Mouse (Mus musculus) embryonic facial prominence, embryonic 12.5 days (tissue): ENCODE data around the gene Etv4. TPM values are rescaled to one million over a fixed set of nuclear protein-coding genes. Genes with fewer than 3 reads are reported as not detected.

Experiments
- ATAC-seq: fragments of 200-750 bp; cut with Nextera tagmentation; 2 replicates; pipeline ENCODE4 v1.8.0; 2017; ENCODE audit not compliant: insufficient number of reproducible peaks, insufficient read depth, low FRiP score, low TSS enrichment
- H3K27ac ChIP-seq: fragments of 300-500 bp; sonication (generic); 2 replicates; pipeline ENCODE4 v1.5.1; 2016; ENCODE audit warnings: mild to moderate bottlenecking
- H3K27me3 ChIP-seq: fragments of 300-500 bp; sonication (generic); 2 replicates; pipeline ENCODE4 v1.6.1; 2016; ENCODE audit warnings: mild to moderate bottlenecking, moderate library complexity
- H3K36me3 ChIP-seq: fragments of 300-500 bp; sonication (generic); 2 replicates; pipeline ENCODE4 v1.6.1; 2016; ENCODE audit warnings: mild to moderate bottlenecking
- H3K4me1 ChIP-seq: fragments of 300-500 bp; sonication (generic); 2 replicates; pipeline ENCODE4 v1.6.1; 2016
- H3K4me2 ChIP-seq: fragments of 300-500 bp; sonication (generic); replicated peaks from 2 replicates; pipeline ENCODE4 v1.6.1; 2016; ENCODE audit warnings: mild to moderate bottlenecking, moderate library complexity
- H3K4me3 ChIP-seq: fragments of 300-500 bp; sonication (generic); 2 replicates; pipeline ENCODE4 v1.5.1; 2016; ENCODE audit warnings: mild to moderate bottlenecking
- H3K9ac ChIP-seq: fragments of 300-500 bp; sonication (generic); 2 replicates; pipeline ENCODE4 v1.6.1; 2016; ENCODE audit warnings: mild to moderate bottlenecking, moderate library complexity
- H3K9me3 ChIP-seq: fragments of 300-500 bp; sonication (generic); 2 replicates; pipeline ENCODE4 v1.6.1; 2016; ENCODE audit warnings: mild to moderate bottlenecking, moderate library complexity
- WGBS: fragments of 180-500 bp; shearing (Covaris S2); methylation state at CpG from one replicate; pipeline ENCODE4 v1.1.7; 2016; 5-methylcytosine and 5-hydroxymethylcytosine counted together
- polyA plus RNA-seq: library from polyadenylated mRNA; unstranded; fragments of >200 nt; fragmentation: Nextera tagmentation; extraction: Ambion mirVana; gene quantifications from 2 replicates; pipeline ENCODE4 v1.2.1, GENCODE M21; 2016

Etv4 gene
- polyA plus RNA-seq, 1 experiment from 2014 or later, result 17.0 TPM

GRCm38 (mm10) chr11:101759530-101759929 is 25.6 kb downstream of the Etv4 start:
- ATAC-seq, result no peak
- H3K4me2 ChIP-seq, result no peak overlapping the region
- H3K9ac ChIP-seq, result no peak overlapping the region
- no peak overlapping the region for H3K4me3 ChIP-seq
- H3K9me3 ChIP-seq, result no peaks in the 10 kb centered on the region
- over 99% methylated on average over 3 of the region's 3 CpGs for WGBS
- H3K36me3 ChIP-seq, result peaks cover 76% of the 10 kb centered on the region
- H3K27me3 ChIP-seq, result no peaks in the 10 kb centered on the region
- H3K27ac ChIP-seq, result no peak overlapping the region
- H3K4me1 ChIP-seq, result no peaks in the 10 kb centered on the region

GRCm38 (mm10) chr11:101758431-101758830 is 26.7 kb downstream of the Etv4 start:
- Histone ChIP-seq H3K27me3 (no peaks in the 10 kb centered on the region), H3K9ac (no peak overlapping the region), H3K36me3 (peaks cover 79% of the 10 kb centered on the region), H3K4me1 (no peaks in the 10 kb centered on the region), H3K27ac (no peak overlapping the region), H3K9me3 (no peaks in the 10 kb centered on the region), H3K4me3 (no peak overlapping the region), H3K4me2 (no peak overlapping the region)
- ATAC-seq, result no peak
- WGBS, result 82% methylated on average over 5 of the region's 5 CpGs

- 91% methylated on average over 8 of the region's 8 CpGs for WGBS
These were observed 27.8 kb downstream of the Etv4 start for GRCm38 (mm10) chr11:101757366-101757765.

GRCm38 (mm10) chr11:101756616-101757015 is 28.6 kb downstream of the Etv4 start:
- Histone ChIP-seq H3K27ac (no peak overlapping the region), H3K4me1 (no peaks in the 10 kb centered on the region), H3K4me3 (no peak overlapping the region), H3K9me3 (no peaks in the 10 kb centered on the region), H3K27me3 (no peaks in the 10 kb centered on the region), H3K4me2 (no peak overlapping the region), H3K36me3 (peaks cover 85% of the 10 kb centered on the region), H3K9ac (no peak overlapping the region)
- no peak for ATAC-seq
- WGBS, result 92% methylated on average over 8 of the region's 8 CpGs

More at GRCm38 (mm10) chr11:101757366-101757765, 27.8 kb downstream of the Etv4 start:
- H3K4me2 ChIP-seq, result no peak overlapping the region
- H3K9me3 ChIP-seq, result no peaks in the 10 kb centered on the region
- no peak for ATAC-seq
- no peak overlapping the region for H3K27ac ChIP-seq
- H3K4me3 ChIP-seq, result no peak overlapping the region
- H3K36me3 ChIP-seq, result peaks cover 85% of the 10 kb centered on the region
- H3K9ac ChIP-seq, result no peak overlapping the region; the same call in 1 of the 2 replicates
- no peaks in the 10 kb centered on the region for H3K4me1 ChIP-seq
- no peaks in the 10 kb centered on the region for H3K27me3 ChIP-seq

GRCm38 (mm10) chr11:101733596-101733995 is 51.6 kb downstream of the Etv4 start:
- no peaks in the 10 kb centered on the region for H3K9me3 ChIP-seq
- peaks cover 35% of the 10 kb centered on the region for H3K36me3 ChIP-seq
- no peak overlapping the region for H3K27ac ChIP-seq
- H3K4me1 ChIP-seq, result peaks cover 5% of the 10 kb centered on the region
- no peak for ATAC-seq
- 34% methylated on average over 9 of the region's 9 CpGs for WGBS
- peak overlapping the region; percentile 82 for H3K4me3 ChIP-seq
- peak overlapping the region; percentile 92 for H3K4me2 ChIP-seq
- H3K9ac ChIP-seq, result peak overlapping the region; percentile 77
- H3K27me3 ChIP-seq, result no peaks in the 10 kb centered on the region

GRCm38 (mm10) chr11:101732518-101733440 is 52.4 kb downstream of the Etv4 start, which contains the start of gene Dhx8:
TSS of gene Dhx8 (plus strand) at chr11:101732919.
- peak; percentile 95 for ATAC-seq
- Histone ChIP-seq H3K4me1 (peaks cover 5% of the 10 kb centered on the region), H3K36me3 (peaks cover 28% of the 10 kb centered on the region), H3K27me3 (no peaks in the 10 kb centered on the region), H3K9ac (peak within 1 kb of the TSS; percentile 77), H3K4me2 (peak within 1 kb of the TSS; percentile 92), H3K9me3 (no peaks in the 10 kb centered on the region), H3K27ac (0 out of 2 replicates have a peak within 1 kb of the TSS, but pooled peaks have one; percentile 47), H3K4me3 (peak within 1 kb of the TSS; percentile 82)
- WGBS, result under 1% methylated on average over 51 of the region's 51 CpGs

GRCm38 (mm10) chr11:101729308-101729707 is 55.9 kb downstream of the Etv4 start:
- ATAC-seq, result no peak
- Histone ChIP-seq H3K27me3 (no peaks in the 10 kb centered on the region), H3K36me3 (no peaks in the 10 kb centered on the region), H3K4me1 (peaks cover 5% of the 10 kb centered on the region), H3K9me3 (no peaks in the 10 kb centered on the region), H3K27ac (no peak overlapping the region), H3K4me3 (no peak overlapping the region), H3K4me2 (no peak overlapping the region), H3K9ac (no peak overlapping the region)
- WGBS, result 48% methylated on average over 3 of the region's 3 CpGs

DNA sequence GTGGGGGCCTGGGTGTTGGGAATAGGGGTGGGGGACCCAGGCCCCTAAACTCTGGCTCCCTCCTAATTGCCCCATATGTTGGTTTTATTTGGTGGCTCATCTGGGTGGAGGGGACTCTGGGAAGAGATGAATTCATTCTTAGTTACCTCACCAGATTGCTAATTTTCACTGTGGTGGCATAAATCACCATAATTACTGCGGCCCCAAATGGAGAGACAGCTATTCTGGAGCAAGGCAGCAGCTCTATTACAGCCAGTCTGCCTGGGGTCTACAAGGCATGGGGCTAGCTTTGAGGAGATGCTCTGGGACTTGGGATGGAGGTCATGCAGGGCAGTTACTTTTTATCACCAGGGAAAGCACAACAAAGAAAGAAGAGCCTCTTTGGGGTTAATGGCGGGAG is 58.4 kb downstream of the Etv4 start:
- ATAC-seq, result no peak
- no peak overlapping the region for H3K9ac ChIP-seq
- H3K4me2 ChIP-seq, result no peak overlapping the region
- H3K27me3 ChIP-seq, result no peaks in the 10 kb centered on the region
- WGBS, result 54% methylated on average over 2 of the region's 2 CpGs
- no peak overlapping the region for H3K4me3 ChIP-seq
- no peak overlapping the region for H3K27ac ChIP-seq
- no peaks in the 10 kb centered on the region for H3K36me3 ChIP-seq
- no peaks in the 10 kb centered on the region for H3K9me3 ChIP-seq
- H3K4me1 ChIP-seq, result no peaks in the 10 kb centered on the region

DNA sequence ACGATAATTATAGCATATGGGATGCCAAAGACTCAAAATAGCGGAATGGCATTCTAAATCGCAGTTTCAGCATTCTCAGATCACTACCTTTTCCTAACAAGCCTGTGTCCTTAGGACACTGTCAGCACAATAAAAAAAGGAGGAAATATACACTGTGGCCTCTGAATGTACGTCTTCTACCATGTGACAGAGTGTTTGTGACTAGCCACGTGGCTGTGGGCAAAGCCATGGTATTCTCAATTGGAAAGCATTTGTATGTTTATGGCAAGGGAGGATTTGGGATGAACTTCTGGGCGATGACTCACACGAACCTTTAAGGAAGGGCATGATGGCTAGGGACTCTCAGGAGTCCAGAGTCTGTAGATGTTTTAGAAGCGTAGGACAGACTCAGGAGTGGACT is 60.1 kb downstream of the Etv4 start:
- no peak for ATAC-seq
- no peak overlapping the region for H3K4me2 ChIP-seq
- H3K27me3 ChIP-seq, result no peaks in the 10 kb centered on the region
- no peaks in the 10 kb centered on the region for H3K4me1 ChIP-seq
- no peaks in the 10 kb centered on the region for H3K36me3 ChIP-seq
- WGBS, result 80% methylated on average over 8 of the region's 8 CpGs
- H3K4me3 ChIP-seq, result no peak overlapping the region
- H3K9ac ChIP-seq, result no peak overlapping the region
- H3K27ac ChIP-seq, result no peak overlapping the region
- H3K9me3 ChIP-seq, result no peaks in the 10 kb centered on the region

DNA sequence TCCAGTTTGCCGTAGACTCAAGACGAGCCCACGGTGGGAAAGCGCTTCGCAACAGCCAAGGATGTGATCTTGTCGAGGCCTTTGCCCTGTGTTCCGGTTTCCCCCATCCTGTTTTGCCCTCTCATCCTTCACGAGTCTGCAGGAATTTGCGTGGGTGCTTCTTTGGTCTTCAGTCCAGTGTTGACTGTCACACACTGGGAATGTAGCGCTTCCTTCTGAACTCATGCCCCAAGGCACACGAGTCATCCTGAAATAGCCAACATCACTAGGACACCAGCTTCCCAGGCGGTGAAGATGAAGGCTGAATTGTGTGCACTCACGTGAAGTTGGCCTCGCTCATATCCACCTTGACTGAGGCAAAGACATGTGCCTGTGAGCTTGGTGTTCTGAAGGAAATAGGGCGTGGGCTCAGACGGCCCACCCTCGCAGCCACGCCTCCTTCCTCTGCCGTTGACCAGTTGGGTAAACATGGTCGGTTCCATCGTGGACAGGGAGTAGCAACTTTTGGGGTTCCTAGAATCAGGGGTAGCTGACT is 65.1 kb downstream of the Etv4 start:
- no peaks in the 10 kb centered on the region for H3K9me3 ChIP-seq
- 80% methylated on average over 21 of the region's 21 CpGs for WGBS
- no peak overlapping the region for H3K4me3 ChIP-seq
- no peaks in the 10 kb centered on the region for H3K36me3 ChIP-seq
- no peak overlapping the region for H3K27ac ChIP-seq
- no peaks in the 10 kb centered on the region for H3K27me3 ChIP-seq
- peaks cover 12% of the 10 kb centered on the region; the same call in 1 of the 2 replicates for H3K4me1 ChIP-seq
- H3K4me2 ChIP-seq, result no peak overlapping the region
- no peak overlapping the region for H3K9ac ChIP-seq
- no peak for ATAC-seq
